Mouse (Mus musculus) testis, adult 2 months (tissue): ENCODE measurements at regions not wholly inside any gene's neighbourhood (a gene's known extent, or its start where the extent isn't known, plus 50 kb on each side); places are given as distances from the start of the nearest gene placed in this dataset.

ENCODE experiments used
- CTCF ChIP-seq: fragments of 200-500 bp; IDR thresholded peaks from 2 replicates; pipeline ENCODE4 v1.5.1; 2012; ENCODE audit warnings: low read depth, mild to moderate bottlenecking, inconsistent platforms, low read length, moderate library complexity; ENCODE audit not compliant: control insufficient read depth, insufficient read depth, insufficient replicate concordance
- POLR2A ChIP-seq: fragments of 200-500 bp; IDR thresholded peaks from 2 replicates; pipeline ENCODE4 v1.6.1; 2012; ENCODE audit warnings: low read depth, mild to moderate bottlenecking, inconsistent platforms, low read length, moderate library complexity; ENCODE audit not compliant: control insufficient read depth

GRCm38 (mm10) chr16:71243480-71243879 lies 929.7 kb downstream of the Gbe1 start:
- no peak for TF ChIP-seq CTCF
- no peak for TF ChIP-seq POLR2A
